Mouse (Mus musculus) mouse embryonic stem cell (cell line): ENCODE data around the gene Neurl1a.

Source experiments
- in situ Hi-C, 2 experiments: fragments of 300-500 bp; cut with MboI; formaldehyde crosslinking; loops; 1 replicate in 1 of 2; 3 replicates in 1 of 2; pipeline ENCODE4 v1.14.3; 2019 to 2020; ENCODE audit warnings: low sequenced_read_pairs in 2 of 2, low pct_unique_long_range_greater_than_20kb in 1 of 2, mixed read lengths in 1 of 2; ENCODE audit not compliant: unreplicated experiment in 1 of 2

Gene Neurl1a

GRCm38 (mm10) chr19:47263621-47264020, 85.0 kb downstream of the Neurl1a start:
- in situ Hi-C loops = loop anchor here in 1 of 2 experiments (25.0 kb wide), 1 partner anchor 224 kb away; no protein-coding TSS in a partner anchor

GRCm38 (mm10) chr19:47264322-47265092, 85.9 kb downstream of the Neurl1a start:
- in situ Hi-C loops = loop anchor here (5.0 to 25.0 kb wide), 2 partner anchors 68 to 223 kb away; no protein-coding TSS in a partner anchor

GRCm38 (mm10) chr19:47266070-47266801, 87.6 kb downstream of the Neurl1a start:
- in situ Hi-C loops = loop anchor here (5.0 to 25.0 kb wide), 2 partner anchors 66 to 221 kb away; no protein-coding TSS in a partner anchor

- in situ Hi-C loops = loop anchor here (5.0 to 25.0 kb wide), 2 partner anchors 65 to 220 kb away; no protein-coding TSS in a partner anchor
These were observed 88.4 kb downstream of the Neurl1a start for GRCm38 (mm10) chr19:47267066-47267465.

- in situ Hi-C loops = loop anchor here (5.0 to 25.0 kb wide), 3 partner anchors 63 to 218 kb away; no protein-coding TSS in a partner anchor
These were observed 91.1 kb downstream of the Neurl1a start for GRCm38 (mm10) chr19:47269729-47270128.

GRCm38 (mm10) chr19:47270520-47270919, 91.9 kb downstream of the Neurl1a start:
- in situ Hi-C loops = loop anchor here (5.0 to 25.0 kb wide), 3 partner anchors 62 to 217 kb away; no protein-coding TSS in a partner anchor

- in situ Hi-C loops = loop anchor here in 1 of 2 experiments (10.0 kb wide), 1 partner anchor 208 kb away; no protein-coding TSS in a partner anchor
These were observed 98.1 kb downstream of the Neurl1a start for GRCm38 (mm10) chr19:47276730-47277129.

- in situ Hi-C loops = loop anchor here in 1 of 2 experiments (10.0 kb wide), 1 partner anchor 205 kb away; no protein-coding TSS in a partner anchor
These were observed 100.8 kb downstream of the Neurl1a start for GRCm38 (mm10) chr19:47279372-47279771.

- in situ Hi-C loops = loop anchor here in 1 of 2 experiments (10.0 kb wide), 1 partner anchor 205 kb away; no protein-coding TSS in a partner anchor
These were observed 101.3 kb downstream of the Neurl1a start for GRCm38 (mm10) chr19:47279788-47280532.

- in situ Hi-C loops = no loop called here
These were observed 102.3 kb downstream of the Neurl1a start for GRCm38 (mm10) chr19:47280894-47281293.

GRCm38 (mm10) chr19:47282050-47282454, 103.4 kb downstream of the Neurl1a start:
- in situ Hi-C loops = no loop called here

- in situ Hi-C loops = no loop called here
These were observed 104.1 kb downstream of the Neurl1a start for GRCm38 (mm10) chr19:47282688-47283215.

GRCm38 (mm10) chr19:47285581-47285980, 107.0 kb downstream of the Neurl1a start:
- in situ Hi-C loops = no loop called here

- in situ Hi-C loops = no loop called here
These were observed 108.3 kb downstream of the Neurl1a start for GRCm38 (mm10) chr19:47286886-47287450.

GRCm38 (mm10) chr19:47291307-47292080, 112.9 kb downstream of the Neurl1a start:
- in situ Hi-C loops = no loop called here

- in situ Hi-C loops = no loop called here
These were observed 113.9 kb downstream of the Neurl1a start for GRCm38 (mm10) chr19:47292451-47292951.

GRCm38 (mm10) chr19:47298100-47298499, 119.5 kb downstream of the Neurl1a start:
- in situ Hi-C loops = no loop called here
